Mouse (Mus musculus) limb, embryonic 12.5 days (tissue): ENCODE measurements around the gene Ift88. TPM values are rescaled to one million over a fixed set of nuclear protein-coding genes. Genes with fewer than 3 reads are reported as not detected.

Experiments
- ATAC-seq: fragments of 200-750 bp; cut with Nextera tagmentation; 2 replicates; pipeline ENCODE4 v1.8.0; 2017; ENCODE audit warnings: low read depth, moderate TSS enrichment; ENCODE audit not compliant: insufficient number of reproducible peaks, insufficient read depth, low FRiP score, low TSS enrichment
- H3K27ac ChIP-seq: fragments of 300-500 bp; sonication (generic); 2 replicates; pipeline ENCODE4 v1.5.1; 2016; ENCODE audit warnings: mild to moderate bottlenecking, moderate library complexity
- H3K27me3 ChIP-seq: fragments of 300-500 bp; sonication (generic); 2 replicates; pipeline ENCODE4 v1.6.1; 2016; ENCODE audit warnings: mild to moderate bottlenecking, moderate library complexity
- H3K36me3 ChIP-seq: fragments of 300-500 bp; sonication (generic); 2 replicates; pipeline ENCODE4 v1.6.1; 2016; ENCODE audit warnings: mild to moderate bottlenecking, moderate library complexity
- H3K4me1 ChIP-seq: fragments of 300-500 bp; sonication (generic); replicated peaks from 2 replicates; pipeline ENCODE4 v1.6.1; 2016
- H3K4me2 ChIP-seq: fragments of 300-500 bp; sonication (generic); 2 replicates; pipeline ENCODE4 v1.6.1; 2016; ENCODE audit warnings: mild to moderate bottlenecking, moderate library complexity
- H3K4me3 ChIP-seq: fragments of 300-500 bp; sonication (generic); replicated peaks from 2 replicates; pipeline ENCODE4 v1.5.1; 2016; ENCODE audit warnings: mild to moderate bottlenecking
- H3K9ac ChIP-seq: fragments of 300-500 bp; sonication (generic); replicated peaks from 2 replicates; pipeline ENCODE4 v1.6.1; 2016; ENCODE audit warnings: mild to moderate bottlenecking, moderate library complexity
- H3K9me3 ChIP-seq: fragments of 300-500 bp; sonication (generic); 2 replicates; pipeline ENCODE4 v1.6.1; 2016; ENCODE audit warnings: mild to moderate bottlenecking, moderate library complexity
- WGBS: fragments of 180-500 bp; shearing (Covaris S2); methylation state at CpG from one replicate; pipeline ENCODE4 v1.1.7; 2016; 5-methylcytosine and 5-hydroxymethylcytosine counted together
- polyA plus RNA-seq: library from polyadenylated mRNA; unstranded; fragments of >200 nt; fragmentation: Nextera tagmentation; extraction: Ambion mirVana; gene quantifications from 2 replicates; pipeline ENCODE4 v1.2.1, GENCODE M21; 2016

The Ift88 gene
- polyA plus RNA-seq, 1 experiment from 2014 or later = 17.0 TPM

GRCm38 (mm10) chr14:57398065-57398757, 25.7 kb upstream of the Ift88 start, which contains the start of gene Cryl1:
Cryl1 (minus strand) TSS chr14:57398529.
- WGBS = 2% methylated on average over 43 of the region's 43 CpGs
- H3K27me3 ChIP-seq = peaks cover 12% of the 10 kb centered on the region; the same call in 1 of the 2 replicates

GRCm38 (mm10) chr14:57398813-57399427, 24.9 kb upstream of the Ift88 start:
- 19% methylated on average over 13 of the region's 13 CpGs for WGBS
- H3K4me1 ChIP-seq = no peaks in the 10 kb centered on the region
- peaks cover 12% of the 10 kb centered on the region; the same call in 1 of the 2 replicates for H3K27me3 ChIP-seq
- no peak overlapping the region for H3K27ac ChIP-seq
- H3K9ac ChIP-seq = no peak overlapping the region; the same call in 1 of the 2 replicates
- H3K4me3 ChIP-seq = peak overlapping the region; percentile 65
- ATAC-seq = no peak
- no peaks in the 10 kb centered on the region for H3K36me3 ChIP-seq
- H3K9me3 ChIP-seq = no peaks in the 10 kb centered on the region; the same call in 1 of the 2 replicates
- H3K4me2 ChIP-seq = peak overlapping the region; percentile 78

More at GRCm38 (mm10) chr14:57398065-57398757, 25.7 kb upstream of the Ift88 start, which contains the start of gene Cryl1:
- no peaks in the 10 kb centered on the region for H3K36me3 ChIP-seq
- peak; percentile 97 for ATAC-seq
- H3K9me3 ChIP-seq = no peaks in the 10 kb centered on the region; the same call in 1 of the 2 replicates
- H3K4me1 ChIP-seq = no peaks in the 10 kb centered on the region
- peak within 1 kb of the TSS; percentile 78 for H3K4me2 ChIP-seq
- H3K4me3 ChIP-seq = peak within 1 kb of the TSS; percentile 65
- peak within 1 kb of the TSS; percentile 24; the same call in 1 of the 2 replicates for H3K27ac ChIP-seq
- H3K9ac ChIP-seq = peak within 1 kb of the TSS; percentile 82

DNA sequence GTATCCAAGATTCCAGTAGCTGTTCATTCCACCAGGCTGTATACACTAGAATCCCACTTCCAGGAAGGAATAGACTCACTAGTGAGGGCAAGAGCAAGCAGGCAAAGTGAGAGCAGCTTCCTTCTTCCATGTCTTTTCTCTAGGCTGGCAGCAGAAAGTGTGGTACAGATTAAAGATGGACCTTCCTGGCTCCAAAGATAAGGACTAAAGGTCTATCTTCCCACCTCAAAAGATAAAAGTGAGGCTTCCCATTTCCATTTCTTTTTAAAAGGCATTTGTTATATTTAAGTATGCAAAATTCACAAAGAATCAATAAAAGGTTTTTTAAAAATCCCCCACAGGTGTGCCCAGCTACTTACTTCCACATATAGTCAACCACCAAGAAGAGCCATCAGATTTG, 21.0 kb upstream of the Ift88 start:
- no peaks in the 10 kb centered on the region for H3K36me3 ChIP-seq
- H3K27me3 ChIP-seq = no peaks in the 10 kb centered on the region
- no peak for ATAC-seq
- H3K9me3 ChIP-seq = no peaks in the 10 kb centered on the region; the same call in 1 of the 2 replicates
- H3K4me2 ChIP-seq = no peak overlapping the region
- H3K27ac ChIP-seq = no peak overlapping the region
- no peak overlapping the region for H3K4me3 ChIP-seq
- peaks cover 8% of the 10 kb centered on the region for H3K4me1 ChIP-seq
- H3K9ac ChIP-seq = no peak overlapping the region

- Histone ChIP-seq H3K36me3 (no peaks in the 10 kb centered on the region), H3K27ac (no peak overlapping the region), H3K4me2 (no peak overlapping the region; the same call in 1 of the 2 replicates), H3K9me3 (no peaks in the 10 kb centered on the region; the same call in 1 of the 2 replicates), H3K4me1 (peaks cover 16% of the 10 kb centered on the region), H3K9ac (no peak overlapping the region), H3K4me3 (no peak overlapping the region), H3K27me3 (no peaks in the 10 kb centered on the region)
- no peak for ATAC-seq
- WGBS = 5% methylated on average over 12 of the region's 12 CpGs
Observed at GRCm38 (mm10) chr14:57407039-57407987, 16.5 kb upstream of the Ift88 start.

DNA sequence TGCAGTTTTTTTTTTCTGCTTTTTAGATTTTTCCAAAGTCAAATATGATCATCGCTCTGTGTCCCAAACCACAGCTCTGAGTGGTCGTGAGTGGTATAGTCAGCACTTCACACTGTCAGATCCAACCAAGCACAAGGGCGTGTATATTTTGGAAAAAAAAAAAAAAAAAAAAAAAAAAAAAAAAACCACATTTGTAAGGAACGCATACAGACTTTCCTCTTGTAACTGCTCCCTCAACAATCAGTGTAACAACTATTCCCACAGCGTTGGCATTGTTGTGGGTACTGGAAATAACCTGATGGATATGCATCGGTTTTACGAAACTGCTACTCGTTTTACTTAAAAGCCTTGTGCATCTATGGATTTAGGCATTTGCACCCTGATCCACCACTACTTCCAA, 15.8 kb upstream of the Ift88 start:
- Histone ChIP-seq H3K9ac (no peak overlapping the region), H3K4me3 (no peak overlapping the region), H3K36me3 (no peaks in the 10 kb centered on the region), H3K4me2 (no peak overlapping the region), H3K27me3 (no peaks in the 10 kb centered on the region), H3K27ac (no peak overlapping the region), H3K9me3 (no peaks in the 10 kb centered on the region), H3K4me1 (peaks cover 16% of the 10 kb centered on the region)
- 80% methylated on average over 8 of the region's 8 CpGs for WGBS
- ATAC-seq = no peak

- Histone ChIP-seq H3K9me3 (no peaks in the 10 kb centered on the region), H3K27me3 (no peaks in the 10 kb centered on the region), H3K4me2 (no peak overlapping the region), H3K4me3 (no peak overlapping the region), H3K27ac (no peak overlapping the region), H3K36me3 (no peaks in the 10 kb centered on the region), H3K9ac (no peak overlapping the region), H3K4me1 (peaks cover 16% of the 10 kb centered on the region)
- 16% methylated on average over 6 of the region's 6 CpGs for WGBS
- ATAC-seq = no peak
Observed at GRCm38 (mm10) chr14:57409106-57409505, 14.8 kb upstream of the Ift88 start.

DNA sequence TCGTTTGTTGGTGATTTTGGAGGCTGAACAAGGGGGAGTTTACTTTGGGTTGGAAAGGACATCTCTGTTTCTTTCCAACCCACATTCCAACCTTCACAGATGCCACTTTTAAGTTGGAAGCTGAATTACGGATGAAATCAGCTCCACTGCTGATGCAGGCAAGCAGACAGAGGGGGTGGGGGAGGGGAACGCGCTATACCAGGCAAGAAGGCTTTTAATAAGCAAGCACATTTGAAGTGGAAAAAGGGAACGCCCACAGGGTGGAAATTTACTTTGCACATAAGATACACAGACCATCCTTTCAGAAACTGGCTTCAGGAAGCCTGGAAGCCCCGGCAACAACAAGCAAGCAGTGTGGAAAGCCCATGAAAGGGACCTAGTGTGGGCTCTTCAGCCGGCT, 11.7 kb upstream of the Ift88 start:
- WGBS = 59% methylated on average over 7 of the region's 7 CpGs
- H3K27me3 ChIP-seq = no peaks in the 10 kb centered on the region
- ATAC-seq = no peak

DNA sequence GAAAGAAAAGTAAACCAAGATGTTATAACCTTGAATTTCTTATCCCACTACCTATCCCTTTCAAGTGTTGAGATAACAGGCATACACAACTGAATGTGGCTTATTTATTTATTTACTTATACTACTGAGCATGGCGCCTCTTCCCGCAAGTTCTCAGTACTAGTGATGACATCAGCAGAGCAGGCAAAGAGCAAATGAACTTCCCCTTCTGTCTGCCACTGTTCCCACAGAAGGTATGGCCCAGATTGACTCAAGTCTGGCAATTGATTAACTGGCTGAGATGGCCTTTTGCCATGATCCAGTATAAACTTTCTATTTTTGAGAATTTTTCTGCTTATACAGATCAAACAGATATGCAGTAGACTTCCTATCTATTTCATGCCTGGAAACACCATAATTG, 6.7 kb upstream of the Ift88 start:
- no peak for ATAC-seq
- no peaks in the 10 kb centered on the region for H3K36me3 ChIP-seq
- H3K9me3 ChIP-seq = no peaks in the 10 kb centered on the region
- H3K9ac ChIP-seq = no peak overlapping the region
- no peak overlapping the region for H3K4me3 ChIP-seq
- 95% methylated on average over 2 of the region's 2 CpGs for WGBS
- no peaks in the 10 kb centered on the region for H3K27me3 ChIP-seq
- H3K4me1 ChIP-seq = 0 out of 2 replicates have a peak, but pooled peaks cover 2% of the 10 kb centered on the region
- H3K27ac ChIP-seq = no peak overlapping the region
- no peak overlapping the region for H3K4me2 ChIP-seq

More for the DNA sequence above, 11.7 kb upstream of the Ift88 start:
- no peak overlapping the region for H3K4me3 ChIP-seq
- H3K4me1 ChIP-seq = peaks cover 15% of the 10 kb centered on the region
- H3K4me2 ChIP-seq = no peak overlapping the region
- no peak overlapping the region for H3K27ac ChIP-seq
- H3K36me3 ChIP-seq = no peaks in the 10 kb centered on the region
- H3K9ac ChIP-seq = no peak overlapping the region
- H3K9me3 ChIP-seq = no peaks in the 10 kb centered on the region

GRCm38 (mm10) chr14:57424212-57424561, 325 bp downstream of the Ift88 start:
- peak overlapping the region; percentile 73 for H3K9ac ChIP-seq
- under 1% methylated on average over 24 of the region's 24 CpGs for WGBS
- H3K4me2 ChIP-seq = peak overlapping the region; percentile 69
- peak; percentile 82 for ATAC-seq
- H3K9me3 ChIP-seq = no peaks in the 10 kb centered on the region
- H3K36me3 ChIP-seq = no peaks in the 10 kb centered on the region
- H3K4me1 ChIP-seq = peaks cover 13% of the 10 kb centered on the region
- H3K27ac ChIP-seq = no peak overlapping the region
- no peaks in the 10 kb centered on the region for H3K27me3 ChIP-seq
- H3K4me3 ChIP-seq = peak overlapping the region; percentile 85

DNA sequence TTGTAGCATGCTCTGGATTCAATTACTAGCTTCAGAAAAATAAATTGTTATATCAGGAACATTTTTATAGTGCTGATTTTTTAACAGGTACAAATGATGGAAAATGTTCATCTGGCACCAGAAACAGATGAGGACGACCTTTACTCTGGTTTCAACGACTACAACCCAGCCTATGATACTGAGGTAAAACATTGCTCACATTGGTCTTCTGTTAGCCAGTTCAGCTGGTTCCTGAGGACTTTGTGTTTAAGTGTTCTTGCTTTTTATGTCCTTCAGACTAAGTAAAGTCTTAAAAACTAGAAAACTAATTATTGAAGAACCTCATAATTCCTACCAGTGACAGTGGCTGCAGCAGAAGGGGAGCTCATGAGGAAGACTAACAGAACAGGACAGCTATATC, 6.6 kb downstream of the Ift88 start:
- WGBS = 66% methylated on average over 2 of the region's 2 CpGs
- Histone ChIP-seq H3K4me2 (no peak overlapping the region), H3K9me3 (no peaks in the 10 kb centered on the region), H3K36me3 (peaks cover 7% of the 10 kb centered on the region; the same call in 1 of the 2 replicates), H3K27me3 (no peaks in the 10 kb centered on the region), H3K27ac (no peak overlapping the region), H3K9ac (no peak overlapping the region), H3K4me1 (peaks cover 18% of the 10 kb centered on the region), H3K4me3 (no peak overlapping the region)
- ATAC-seq = no peak

GRCm38 (mm10) chr14:57452516-57452915, 28.7 kb downstream of the Ift88 start:
- H3K4me1 ChIP-seq = no peaks in the 10 kb centered on the region
- 76% methylated on average over 1 of the region's 1 CpGs for WGBS
- no peak overlapping the region for H3K4me2 ChIP-seq
- ATAC-seq = no peak
- peaks cover 28% of the 10 kb centered on the region for H3K36me3 ChIP-seq
- no peaks in the 10 kb centered on the region for H3K27me3 ChIP-seq
- no peak overlapping the region for H3K9ac ChIP-seq
- no peaks in the 10 kb centered on the region for H3K9me3 ChIP-seq
- H3K27ac ChIP-seq = no peak overlapping the region
- no peak overlapping the region for H3K4me3 ChIP-seq
